Mouse (Mus musculus) stomach, embryonic 16.5 days (tissue): ENCODE results near the gene Npr2. TPM values are rescaled to one million over a fixed set of nuclear protein-coding genes. Genes with fewer than 3 reads are reported as not detected.

ENCODE experiments used
- ATAC-seq: fragments of 200-750 bp; cut with Nextera tagmentation; 2 replicates; pipeline ENCODE4 v1.8.0; 2017; ENCODE audit warnings: moderate number of reproducible peaks, moderate TSS enrichment; ENCODE audit not compliant: insufficient read depth, low FRiP score
- H3K27ac ChIP-seq: fragments of 300-500 bp; sonication (generic); 2 replicates; pipeline ENCODE4 v1.5.1; 2014; ENCODE audit warnings: low read length
- H3K27me3 ChIP-seq: fragments of 300-500 bp; sonication (generic); 2 replicates; pipeline ENCODE4 v1.6.1; 2014; ENCODE audit warnings: low read length, control low read depth, mixed read lengths; ENCODE audit not compliant: control insufficient read depth, insufficient read depth
- H3K36me3 ChIP-seq: fragments of 300-500 bp; sonication (generic); 2 replicates; pipeline ENCODE4 v1.6.1; 2014; ENCODE audit warnings: low read length; ENCODE audit not compliant: control insufficient read depth, insufficient read depth
- H3K4me1 ChIP-seq: fragments of 300-500 bp; sonication (generic); 2 replicates; pipeline ENCODE4 v1.6.1; 2014; ENCODE audit warnings: low read length, control low read depth, mixed read lengths; ENCODE audit not compliant: control insufficient read depth, insufficient read depth
- H3K4me2 ChIP-seq: fragments of 300-500 bp; sonication (generic); 2 replicates; pipeline ENCODE4 v1.6.1; 2014; ENCODE audit warnings: low read depth, low read length, mixed read lengths
- H3K4me3 ChIP-seq: fragments of 300-500 bp; sonication (generic); replicated peaks from 2 replicates; pipeline ENCODE4 v1.5.1; 2014; ENCODE audit warnings: mild to moderate bottlenecking, low read length
- H3K9ac ChIP-seq: fragments of 300-500 bp; sonication (generic); 2 replicates; pipeline ENCODE4 v1.6.1; 2014; ENCODE audit warnings: low read length
- H3K9me3 ChIP-seq: fragments of 300-500 bp; sonication (generic); replicated peaks from 2 replicates; pipeline ENCODE4 v1.6.1; 2016; ENCODE audit warnings: low read length, control low read depth; ENCODE audit not compliant: control insufficient read depth
- WGBS: fragments of 180-500 bp; shearing (Covaris S2); extraction: QIAGEN DNeasy Blood & Tissue Kit; methylation state at CpG from one replicate; pipeline ENCODE4 v1.1.7; 2014; 5-methylcytosine and 5-hydroxymethylcytosine counted together
- polyA plus RNA-seq: library from polyadenylated mRNA; unstranded; fragments of >200 nt; fragmentation: Nextera tagmentation; extraction: Ambion mirVana; gene quantifications from 2 replicates; pipeline ENCODE4 v1.2.1, GENCODE M21; 2015

The Npr2 gene
- polyA plus RNA-seq, 1 experiment from 2014 or later, result 8.9 TPM

- H3K4me2 ChIP-seq, result no peak overlapping the region
- no peak overlapping the region for H3K27ac ChIP-seq
- no peaks in the 10 kb centered on the region for H3K4me1 ChIP-seq
- H3K4me3 ChIP-seq, result no peak overlapping the region
- no peaks in the 10 kb centered on the region for H3K36me3 ChIP-seq
- H3K27me3 ChIP-seq, result no peaks in the 10 kb centered on the region
- H3K9me3 ChIP-seq, result no peaks in the 10 kb centered on the region
- no peak for ATAC-seq
- 85% methylated on average over 6 of the region's 6 CpGs for WGBS
- no peak overlapping the region for H3K9ac ChIP-seq
These were observed 46.8 kb downstream of the Npr2 start for GRCm38 (mm10) chr4:43678541-43678940.

- Histone ChIP-seq H3K9ac (no peak overlapping the region), H3K4me3 (no peak overlapping the region), H3K4me1 (no peaks in the 10 kb centered on the region), H3K4me2 (no peak overlapping the region), H3K27ac (no peak overlapping the region), H3K27me3 (no peaks in the 10 kb centered on the region), H3K9me3 (no peaks in the 10 kb centered on the region), H3K36me3 (no peaks in the 10 kb centered on the region)
- no peak for ATAC-seq
- 79% methylated on average over 7 of the region's 7 CpGs for WGBS
These were observed 47.8 kb downstream of the Npr2 start for GRCm38 (mm10) chr4:43679416-43680043.

- no peak overlapping the region for H3K9ac ChIP-seq
- no peaks in the 10 kb centered on the region for H3K9me3 ChIP-seq
- no peak for ATAC-seq
- H3K4me2 ChIP-seq, result no peak overlapping the region
- 95% methylated on average over 17 of the region's 17 CpGs for WGBS
- H3K4me1 ChIP-seq, result no peaks in the 10 kb centered on the region
- H3K36me3 ChIP-seq, result no peaks in the 10 kb centered on the region
- no peak overlapping the region for H3K4me3 ChIP-seq
- H3K27ac ChIP-seq, result no peak overlapping the region
- H3K27me3 ChIP-seq, result no peaks in the 10 kb centered on the region
These were observed 58.3 kb downstream of the Npr2 start for GRCm38 (mm10) chr4:43690021-43690420.

GRCm38 (mm10) chr4:43691026-43691425 lies 59.3 kb downstream of the Npr2 start:
- Histone ChIP-seq H3K27me3 (no peaks in the 10 kb centered on the region), H3K9me3 (no peaks in the 10 kb centered on the region), H3K36me3 (no peaks in the 10 kb centered on the region), H3K9ac (no peak overlapping the region), H3K27ac (no peak overlapping the region), H3K4me1 (peaks cover 3% of the 10 kb centered on the region; the same call in 1 of the 2 replicates), H3K4me3 (no peak overlapping the region), H3K4me2 (no peak overlapping the region)
- ATAC-seq, result no peak
- 69% methylated on average over 5 of the region's 5 CpGs for whole genome bisulfite sequencing

- peaks cover 3% of the 10 kb centered on the region; the same call in 1 of the 2 replicates for H3K4me1 ChIP-seq
- no peaks in the 10 kb centered on the region for H3K36me3 ChIP-seq
- 56% methylated on average over 5 of the region's 5 CpGs for WGBS
- no peak overlapping the region for H3K4me2 ChIP-seq
- no peak overlapping the region for H3K27ac ChIP-seq
- H3K4me3 ChIP-seq, result no peak overlapping the region
- no peaks in the 10 kb centered on the region for H3K9me3 ChIP-seq
- ATAC-seq, result no peak; the same call in 1 of the 2 replicates
- no peak overlapping the region for H3K9ac ChIP-seq
- H3K27me3 ChIP-seq, result no peaks in the 10 kb centered on the region
These were observed 62.1 kb downstream of the Npr2 start for GRCm38 (mm10) chr4:43693806-43694241.

DNA sequence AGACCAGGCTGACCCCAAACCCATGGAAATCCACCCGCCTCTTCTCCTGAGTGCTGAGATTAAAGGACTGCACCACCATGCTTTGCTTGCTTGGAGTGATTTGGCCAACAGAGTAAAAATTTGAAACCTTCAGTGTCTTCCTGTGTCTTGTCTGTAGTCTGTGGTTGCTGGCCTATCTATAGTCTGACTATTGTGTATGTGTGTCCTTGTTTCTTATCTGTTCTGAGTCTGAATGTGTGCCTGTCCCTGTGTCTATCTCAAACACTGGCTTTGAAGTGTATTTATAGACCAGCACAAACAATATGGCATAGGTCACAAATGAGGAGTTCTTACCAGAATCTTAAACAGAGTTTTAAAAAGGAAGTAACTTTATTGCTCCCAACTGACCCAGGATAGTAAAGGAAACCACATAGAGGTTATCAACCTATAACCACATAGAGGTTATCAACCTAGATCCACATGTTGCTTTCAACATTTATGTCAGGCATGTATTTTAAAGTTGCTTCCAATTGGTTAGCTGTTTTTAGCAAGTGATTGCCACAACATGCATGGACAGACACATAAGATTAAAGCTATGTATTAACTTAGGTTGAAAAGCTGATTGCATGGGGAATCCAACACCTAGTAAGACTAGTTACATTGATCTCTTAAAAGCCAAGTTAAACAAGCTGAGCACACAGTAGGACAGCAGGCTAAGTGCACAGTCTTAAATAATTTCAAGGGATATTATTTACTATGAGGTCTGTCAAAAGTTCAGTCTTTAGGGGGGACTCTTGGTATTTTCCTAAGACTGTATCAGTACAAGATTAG lies 62.9 kb downstream of the Npr2 start:
- no peaks in the 10 kb centered on the region for H3K27me3 ChIP-seq
- WGBS, result 88% methylated on average over 1 of the region's 1 CpGs
- no peaks in the 10 kb centered on the region for H3K36me3 ChIP-seq
- no peak for ATAC-seq
- no peak overlapping the region for H3K4me3 ChIP-seq
- H3K4me2 ChIP-seq, result no peak overlapping the region
- no peaks in the 10 kb centered on the region for H3K9me3 ChIP-seq
- H3K9ac ChIP-seq, result no peak overlapping the region
- peaks cover 3% of the 10 kb centered on the region; the same call in 1 of the 2 replicates for H3K4me1 ChIP-seq
- H3K27ac ChIP-seq, result 0 out of 2 replicates have a peak overlapping the region, but pooled peaks have one; percentile 19

DNA sequence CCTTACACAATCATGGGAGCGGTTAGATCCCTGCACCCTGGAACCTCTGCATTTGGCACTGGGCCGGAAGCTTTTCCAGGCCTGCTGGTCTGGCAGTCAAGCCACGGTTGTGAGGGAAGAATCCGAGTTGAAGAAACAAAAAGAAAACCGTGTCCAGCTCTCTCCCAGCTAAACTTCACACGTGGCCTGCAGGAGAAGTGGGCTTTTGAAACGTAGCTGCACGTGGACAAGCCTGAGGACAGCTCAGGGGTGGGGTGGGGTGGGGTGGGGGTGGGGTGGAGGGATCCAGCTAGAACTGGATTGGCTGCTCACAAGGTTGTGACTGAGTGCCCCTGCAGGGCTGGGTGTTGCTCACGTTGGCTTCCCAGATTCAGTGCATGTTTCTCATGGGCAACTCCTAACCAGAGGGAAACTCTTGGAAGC lies 63.5 kb downstream of the Npr2 start:
- Histone ChIP-seq H3K4me3 (no peak overlapping the region), H3K36me3 (no peaks in the 10 kb centered on the region), H3K27me3 (no peaks in the 10 kb centered on the region), H3K4me1 (peaks cover 3% of the 10 kb centered on the region; the same call in 1 of the 2 replicates), H3K9ac (no peak overlapping the region), H3K9me3 (no peaks in the 10 kb centered on the region), H3K4me2 (no peak overlapping the region; the same call in 1 of the 2 replicates), H3K27ac (0 out of 2 replicates have a peak overlapping the region, but pooled peaks have one; percentile 19)
- 20% methylated on average over 9 of the region's 9 CpGs for WGBS
- ATAC-seq, result peak; percentile 70; the same call in 1 of the 2 replicates

- no peaks in the 10 kb centered on the region for H3K27me3 ChIP-seq
- no peak for ATAC-seq
- no peaks in the 10 kb centered on the region for H3K9me3 ChIP-seq
- H3K4me3 ChIP-seq, result no peak overlapping the region
- H3K4me1 ChIP-seq, result peaks cover 3% of the 10 kb centered on the region; the same call in 1 of the 2 replicates
- WGBS, result 90% methylated on average over 13 of the region's 13 CpGs
- H3K4me2 ChIP-seq, result no peak overlapping the region
- no peak overlapping the region for H3K9ac ChIP-seq
- no peak overlapping the region for H3K27ac ChIP-seq
- no peaks in the 10 kb centered on the region for H3K36me3 ChIP-seq
These were observed 64.8 kb downstream of the Npr2 start for GRCm38 (mm10) chr4:43696561-43696960.

DNA sequence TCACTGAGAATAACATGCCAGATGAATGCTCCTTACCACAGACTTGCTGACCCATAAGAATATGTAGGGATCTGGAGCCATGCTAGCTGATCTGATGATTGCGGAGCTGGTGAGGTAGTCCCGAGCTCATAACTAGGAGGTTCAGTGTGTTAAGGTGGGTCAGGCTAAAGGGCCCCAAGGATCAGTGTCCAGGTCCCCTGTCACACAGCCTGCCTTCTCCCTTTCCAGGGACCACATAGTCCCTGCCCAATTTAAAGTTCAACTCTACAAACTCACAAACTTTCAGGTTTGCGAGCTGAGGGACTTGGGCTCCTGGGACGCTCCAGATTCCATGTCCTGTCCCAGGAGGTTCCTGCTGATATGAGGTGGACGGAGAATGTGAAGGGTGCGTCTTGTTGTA lies 69.0 kb downstream of the Npr2 start, which contains the start of gene Olfr70:
Gene Olfr70, minus strand, starts transcription at position 101 of the 400 bp plus-strand sequence.
- H3K9ac ChIP-seq, result no peak within 1 kb of the TSS
- no peaks in the 10 kb centered on the region for H3K4me1 ChIP-seq
- no peaks in the 10 kb centered on the region for H3K9me3 ChIP-seq
- no peaks in the 10 kb centered on the region for H3K27me3 ChIP-seq
- WGBS, result 86% methylated on average over 6 of the region's 6 CpGs
- no peaks in the 10 kb centered on the region for H3K36me3 ChIP-seq
- H3K4me2 ChIP-seq, result no peak within 1 kb of the TSS
- no peak within 1 kb of the TSS for H3K27ac ChIP-seq
- no peak for ATAC-seq
- no peak within 1 kb of the TSS for H3K4me3 ChIP-seq
